Mouse (Mus musculus) olfactory bulb, adult 2 months (tissue): ENCODE measurements around the gene Zfp941. TPM values are rescaled to one million over a fixed set of nuclear protein-coding genes. Genes with fewer than 3 reads are reported as not detected.

Source experiments
- H3K27ac ChIP-seq: fragments of 200-500 bp; 2 replicates; pipeline ENCODE4 v1.5.1; 2012; ENCODE audit warnings: low read depth, low read length; ENCODE audit not compliant: insufficient read depth
- H3K4me1 ChIP-seq: fragments of 200-500 bp; 2 replicates; pipeline ENCODE4 v1.6.1; 2012; ENCODE audit warnings: low read length; ENCODE audit not compliant: control insufficient read depth, insufficient read depth
- H3K4me3 ChIP-seq: fragments of 200-500 bp; 2 replicates; pipeline ENCODE4 v1.5.1; 2012; ENCODE audit warnings: mild to moderate bottlenecking, low read depth, low read length, moderate library complexity; ENCODE audit not compliant: insufficient read depth
- CTCF ChIP-seq: fragments of 200-500 bp; IDR thresholded peaks from 2 replicates; pipeline ENCODE4 v1.5.1; 2012; ENCODE audit warnings: low read depth, mild to moderate bottlenecking, low read length, moderate library complexity; ENCODE audit not compliant: insufficient read depth
- POLR2A ChIP-seq: fragments of 200-500 bp; IDR thresholded peaks from 2 replicates; pipeline ENCODE4 v1.6.1; 2012; ENCODE audit warnings: mild to moderate bottlenecking, low read depth, low read length, moderate library complexity; ENCODE audit not compliant: insufficient read depth
- WGBS: fragments of 180-500 bp; shearing (Covaris S2); methylation state at CpG from one replicate; pipeline ENCODE4 v1.1.7; 2018; 5-methylcytosine and 5-hydroxymethylcytosine counted together
- polyA plus RNA-seq: library from polyadenylated mRNA; stranded (reverse); fragments of >200 nt; gene quantifications from 2 replicates; pipeline ENCODE4 v1.2.4, GENCODE M21; 2012; ENCODE audit warnings: low replicate concordance; ENCODE audit not compliant: missing spikeins, insufficient read depth, insufficient read length

The Zfp941 gene
- polyA plus RNA-seq, 1 experiment = not detected

- TF ChIP-seq POLR2A = no peak
- no peak for TF ChIP-seq CTCF
- Histone ChIP-seq H3K27ac (peak overlapping the region; percentile 75), H3K4me3 (no peak overlapping the region), H3K4me1 (peaks cover 2% of the 10 kb centered on the region; the same call in 1 of the 2 replicates)
- WGBS = 17% methylated on average over 8 of the region's 8 CpGs
Measured at GRCm38 (mm10) chr7:140828171-140828881, 6.3 kb upstream of the Zfp941 start.

- WGBS = 92% methylated on average over 4 of the region's 4 CpGs
- H3K4me1 ChIP-seq = peaks cover 8% of the 10 kb centered on the region
Measured at GRCm38 (mm10) chr7:140822731-140823130, 753 bp upstream of the Zfp941 start.

GRCm38 (mm10) chr7:140821305-140821652, 699 bp downstream of the Zfp941 start:
- Histone ChIP-seq H3K4me1 (peaks cover 8% of the 10 kb centered on the region), H3K27ac (peak overlapping the region; percentile 56; the same call in 1 of the 2 replicates), H3K4me3 (peak overlapping the region; percentile 76)
- TF ChIP-seq POLR2A (no peak), CTCF (no peak)
- WGBS = 22% methylated on average over 5 of the region's 5 CpGs

More at GRCm38 (mm10) chr7:140822731-140823130, 753 bp upstream of the Zfp941 start:
- TF ChIP-seq CTCF (no peak), POLR2A (no peak)
- H3K27ac ChIP-seq = no peak overlapping the region
- no peak overlapping the region for H3K4me3 ChIP-seq

GRCm38 (mm10) chr7:140820173-140820572, 1.8 kb downstream of the Zfp941 start:
- peaks cover 8% of the 10 kb centered on the region for H3K4me1 ChIP-seq
- no peak overlapping the region for H3K27ac ChIP-seq
- 53% methylated on average over 4 of the region's 4 CpGs for WGBS
- no peak overlapping the region for H3K4me3 ChIP-seq
- no peak for TF ChIP-seq POLR2A

- WGBS = 91% methylated on average over 12 of the region's 12 CpGs
- TF ChIP-seq POLR2A (no peak), CTCF (no peak)
- Histone ChIP-seq H3K4me1 (no peaks in the 10 kb centered on the region), H3K27ac (no peak overlapping the region), H3K4me3 (no peak overlapping the region)
Measured at GRCm38 (mm10) chr7:140812850-140813249, 9.1 kb downstream of the Zfp941 start.

- TF ChIP-seq POLR2A = no peak
- TF ChIP-seq CTCF = no peak
- H3K4me3 ChIP-seq = no peak overlapping the region
- H3K27ac ChIP-seq = no peak overlapping the region
- 48% methylated on average over 13 of the region's 13 CpGs for WGBS
- H3K4me1 ChIP-seq = no peaks in the 10 kb centered on the region
Measured at GRCm38 (mm10) chr7:140811714-140812113, 10.3 kb downstream of the Zfp941 start.

- TF ChIP-seq CTCF (no peak), POLR2A (no peak)
- no peak overlapping the region for H3K27ac ChIP-seq
- no peaks in the 10 kb centered on the region for H3K4me1 ChIP-seq
- no peak overlapping the region for H3K4me3 ChIP-seq
- WGBS = 89% methylated on average over 6 of the region's 6 CpGs
Measured at GRCm38 (mm10) chr7:140810496-140810895, 11.5 kb downstream of the Zfp941 start.

GRCm38 (mm10) chr7:140805704-140806103, 16.3 kb downstream of the Zfp941 start:
- no peak overlapping the region for H3K4me3 ChIP-seq
- TF ChIP-seq POLR2A (no peak), CTCF (peak; percentile 30; the same call in 1 of the 2 replicates)
- H3K27ac ChIP-seq = no peak overlapping the region
- 11% methylated on average over 1 of the region's 1 CpGs for whole genome bisulfite sequencing
- no peaks in the 10 kb centered on the region for H3K4me1 ChIP-seq

- Histone ChIP-seq H3K4me1 (no peaks in the 10 kb centered on the region), H3K4me3 (no peak overlapping the region), H3K27ac (no peak overlapping the region)
- TF ChIP-seq POLR2A (no peak), CTCF (no peak)
- WGBS = 59% methylated on average over 6 of the region's 6 CpGs
Measured at GRCm38 (mm10) chr7:140802629-140803028, 19.3 kb downstream of the Zfp941 start.
